8 mouse cellular contexts compared by ENCODE assay signal in the genomic region with DNA sequence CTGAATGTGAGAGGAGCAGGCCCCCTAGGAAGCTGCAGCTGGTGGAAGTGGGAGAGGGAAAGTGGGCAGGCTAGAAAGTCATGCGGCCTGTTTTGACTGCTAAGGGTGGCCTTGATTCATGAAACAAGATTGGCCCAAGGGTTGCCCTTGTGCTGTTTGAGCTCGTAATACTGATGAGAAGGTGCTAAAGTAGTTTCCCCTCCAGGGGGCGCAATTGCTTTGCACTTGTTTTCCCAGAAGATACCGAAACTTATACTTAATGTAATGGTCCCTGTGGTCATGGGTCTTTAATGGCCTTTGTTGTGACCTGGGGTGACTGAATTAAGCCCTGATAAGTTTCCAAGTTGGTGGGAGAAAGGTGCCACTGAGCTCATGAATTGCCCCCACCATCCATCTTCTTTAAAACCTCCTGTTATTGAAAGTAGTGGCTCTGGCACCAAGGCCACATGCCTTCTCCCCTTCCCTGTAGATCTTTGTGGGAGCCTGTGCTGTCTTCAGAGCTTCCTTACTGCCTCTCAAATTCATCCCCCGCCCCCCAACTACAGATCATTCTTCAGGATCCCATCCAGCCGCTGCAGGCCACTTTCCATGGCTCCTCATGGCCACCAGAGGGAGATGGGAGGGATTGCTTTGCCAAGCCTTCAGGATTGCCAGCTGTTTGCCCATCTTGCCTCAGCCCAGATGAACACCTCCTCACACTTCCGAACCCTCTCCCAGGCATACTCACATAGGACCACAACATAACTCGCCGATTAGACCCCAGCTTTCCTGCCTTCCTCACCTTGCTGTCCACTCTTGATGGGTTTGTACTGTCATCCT. TPM values are rescaled to one million over a fixed set of nuclear protein-coding genes. Genes with fewer than 3 reads are reported as not detected.
DNase-seq lines count a peak whose midpoint lies in the region; ATAC-seq and TF ChIP-seq lines count a peak whose summit lies in the region.

No protein-coding gene starts in this region.

- peak; percentile 61 for DNase-seq in kidney, adult 18-20 months
- DNase-seq in G1E (ENCODE audit: low spot score), result peak; percentile 29
- DNase-seq in brain, adult 2 months (ENCODE audit: low read depth, low spot score), result peak; percentile 80
- peak; percentile 61 to 62 for DNase-seq in left cerebral cortex, postnatal 25 days (ENCODE audit: low spot score in 2 of 2)

- no peak overlapping the region for H3K4me2 ChIP-seq in kidney, embryonic 14.5 days (replicated peaks; ENCODE audit: low read depth, low read length)
- H3K4me2 ChIP-seq in midbrain, embryonic 16.5 days (ENCODE audit: low read length), result no peak overlapping the region

- no peak overlapping the region for H3K27ac ChIP-seq in kidney, embryonic 14.5 days (ENCODE audit: low read depth, low read length)
- H3K27ac ChIP-seq in midbrain, embryonic 16.5 days (ENCODE audit: low read length), result no peak overlapping the region

- peak; percentile 53 for TF ChIP-seq CTCF in G1E (IDR thresholded peaks at IDR 0.05; ENCODE audit: low read depth, low read length)

- no peak overlapping the region for H3K4me3 ChIP-seq in kidney, embryonic 14.5 days (ENCODE audit: low read length)
- H3K4me3 ChIP-seq in G1E (ENCODE audit: low read depth, low read length), result no peak overlapping the region
- H3K4me3 ChIP-seq in midbrain, embryonic 16.5 days (ENCODE audit: low read depth, low read length), result no peak overlapping the region

- peaks cover 17% of the 10 kb centered on the region; the same call in 1 of the 2 replicates for H3K36me3 ChIP-seq in kidney, embryonic 14.5 days (ENCODE audit: control insufficient read depth, insufficient read depth, low read length)
- peaks cover 87% of the 10 kb centered on the region for H3K36me3 ChIP-seq in G1E (replicated peaks)
- peaks cover 18% of the 10 kb centered on the region for H3K36me3 ChIP-seq in midbrain, embryonic 16.5 days (ENCODE audit: control insufficient read depth, insufficient read depth, low read length)

- no peak for ATAC-seq in kidney, embryonic 14.5 days (ENCODE audit: low FRiP score, low TSS enrichment)
- ATAC-seq in G1E (ENCODE audit: extremely low read depth, insufficient number of reproducible peaks, low FRiP score, poor library complexity, severe bottlenecking), result peak; percentile 57; the same call in 1 of the 2 replicates
- peak; percentile 64; the same call in 1 of the 2 replicates for ATAC-seq in erythroblast, adult 5-6 weeks (replicated peaks; ENCODE audit: low FRiP score, poor library complexity, severe bottlenecking)
- ATAC-seq in midbrain, embryonic 16.5 days, result no peak
- ATAC-seq in activated CD4-positive, CD25-positive, alpha-beta regulatory T cell, adult 4 months, result no peak

- no peaks in the 10 kb centered on the region for H3K4me1 ChIP-seq in kidney, embryonic 14.5 days (ENCODE audit: control insufficient read depth, insufficient read depth, low read length)
- peaks cover 16% of the 10 kb centered on the region; the same call in 1 of the 2 replicates for H3K4me1 ChIP-seq in G1E (ENCODE audit: insufficient read depth, low read depth, low read length)
- H3K4me1 ChIP-seq in midbrain, embryonic 16.5 days (ENCODE audit: control insufficient read depth, insufficient read depth, low read length), result peaks cover 6% of the 10 kb centered on the region

- no peaks in the 10 kb centered on the region for H3K9me3 ChIP-seq in kidney, embryonic 14.5 days (ENCODE audit: control insufficient read depth, low read length)
- H3K9me3 ChIP-seq in G1E (replicated peaks), result no peaks in the 10 kb centered on the region
- H3K9me3 ChIP-seq in midbrain, embryonic 16.5 days (replicated peaks; ENCODE audit: control insufficient read depth, low read length, poor library complexity, severe bottlenecking), result no peaks in the 10 kb centered on the region

- intact Hi-C loops in left cerebral cortex, postnatal 25 days (cut with DNase I), result no loop called here

- H3K9ac ChIP-seq in kidney, embryonic 14.5 days (ENCODE audit: low read depth, low read length), result no peak overlapping the region
- 0 out of 2 replicates have a peak overlapping the region, but pooled peaks have one; percentile 6 for H3K9ac ChIP-seq in midbrain, embryonic 16.5 days (ENCODE audit: low read depth, low read length)

- H3K27me3 ChIP-seq in kidney, embryonic 14.5 days (ENCODE audit: control insufficient read depth, insufficient read depth, low read length), result no peaks in the 10 kb centered on the region
- no peaks in the 10 kb centered on the region for H3K27me3 ChIP-seq in G1E (ENCODE audit: insufficient read depth, low read length)
- H3K27me3 ChIP-seq in midbrain, embryonic 16.5 days (ENCODE audit: control insufficient read depth, insufficient read depth, low read depth, low read length), result no peaks in the 10 kb centered on the region

- 62% methylated on average over 9 of the region's 9 CpGs for WGBS in kidney, embryonic 14.5 days
- 64% methylated on average over 9 of the region's 9 CpGs for WGBS in midbrain, embryonic 16.5 days

RNA-seq across cellular contexts. Expression of a gene that starts 11.1 kb away (rescaled TPM):
- 21.7 and 32.2 TPM in 2 replicates for polyA plus RNA-seq in kidney, embryonic 14.5 days (2014; fragmentation: Nextera tagmentation; extraction: Ambion mirVana)
- total RNA-seq in G1E (2014; fragmentation: Nextera tagmentation) (48.5 and 52.1 TPM in 2 replicates), G1E (2017) (25.7 and 25.8 TPM in 2 replicates)
- polyA plus RNA-seq in G1E (2012), result 70.1 and 75.2 TPM in 2 replicates
- 6.1 and 10.9 TPM in 2 replicates for total RNA-seq in erythroblast, adult 5-6 weeks (2015; ENCODE audit: low replicate concordance)
- total RNA-seq in erythroblast, adult 5-6 weeks (2017; ENCODE audit: low replicate concordance), result 4.2 and 5.5 TPM in 2 replicates
- 10 to 100 TPM; 21.0 to 23.4 TPM for total RNA-seq in left cerebral cortex, postnatal 25 days (2021)
- polyA plus RNA-seq in midbrain, embryonic 16.5 days (2015; fragmentation: Nextera tagmentation; extraction: Ambion mirVana), result 25.2 and 28.5 TPM in 2 replicates
- polyA plus RNA-seq in activated CD4-positive, CD25-positive, alpha-beta regulatory T cell, adult 4 months (2017; shearing (Covaris generic)), result 1 to 10 TPM; 6.6 to 7.6 TPM

Comparison
In these comparisons a context has a peak if more than half of its experiments do, and no peak if none do; other contexts are left out.
1. DNase-seq: peak in every context shown above with its lines; median percentile 80 in brain, adult 2 months; 62 in left cerebral cortex, postnatal 25 days; 61 in kidney, adult 18-20 months; 29 in G1E.
2. ATAC-seq: peak in G1E (single experiment) and erythroblast, adult 5-6 weeks (single experiment); none in kidney, embryonic 14.5 days (single experiment), midbrain, embryonic 16.5 days (single experiment) and activated CD4-positive, CD25-positive, alpha-beta regulatory T cell, adult 4 months (single experiment).